Mouse (Mus musculus) stomach, embryonic 14.5 days (tissue): ENCODE measurements at regions not wholly inside any gene's neighbourhood (a gene's known extent, or its start where the extent isn't known, plus 50 kb on each side); places are given as distances from the start of the nearest gene placed in this dataset.

Experiments used
- ATAC-seq: fragments of 200-750 bp; cut with Nextera tagmentation; 2 replicates; pipeline ENCODE4 v1.8.0; 2017; ENCODE audit warnings: low read depth, moderate TSS enrichment; ENCODE audit not compliant: insufficient number of reproducible peaks, insufficient read depth, low FRiP score
- H3K27ac ChIP-seq: fragments of 300-500 bp; sonication (generic); 2 replicates; pipeline ENCODE4 v1.5.1; 2014; ENCODE audit warnings: mild to moderate bottlenecking, low read length, moderate library complexity, mixed read lengths
- H3K27me3 ChIP-seq: fragments of 300-500 bp; sonication (generic); 2 replicates; pipeline ENCODE4 v1.6.1; 2014; ENCODE audit warnings: low read length, control low read depth, mixed read lengths; ENCODE audit not compliant: control insufficient read depth, insufficient read depth
- H3K36me3 ChIP-seq: fragments of 300-500 bp; sonication (generic); 2 replicates; pipeline ENCODE4 v1.6.1; 2014; ENCODE audit warnings: mild to moderate bottlenecking, control low read depth, low read length, moderate library complexity, mixed read lengths; ENCODE audit not compliant: control insufficient read depth, insufficient read depth
- H3K4me1 ChIP-seq: fragments of 300-500 bp; sonication (generic); 2 replicates; pipeline ENCODE4 v1.6.1; 2014; ENCODE audit warnings: low read length, control low read depth, mixed read lengths; ENCODE audit not compliant: control insufficient read depth, insufficient read depth
- H3K4me2 ChIP-seq: fragments of 300-500 bp; sonication (generic); replicated peaks from 2 replicates; pipeline ENCODE4 v1.6.1; 2014; ENCODE audit warnings: low read depth, low read length, control low read depth
- H3K4me3 ChIP-seq: fragments of 300-500 bp; sonication (generic); 2 replicates; pipeline ENCODE4 v1.5.1; 2014; ENCODE audit warnings: low read depth, low read length, control low read depth
- H3K9ac ChIP-seq: fragments of 300-500 bp; sonication (generic); replicated peaks from 2 replicates; pipeline ENCODE4 v1.6.1; 2014; ENCODE audit warnings: low read depth, mild to moderate bottlenecking, control low read depth, low read length, moderate library complexity, mixed read lengths
- H3K9me3 ChIP-seq: fragments of 300-500 bp; sonication (generic); 2 replicates; pipeline ENCODE4 v1.6.1; 2016; ENCODE audit warnings: low read depth, low read length, control low read depth; ENCODE audit not compliant: control insufficient read depth
- WGBS: fragments of 180-500 bp; shearing (Covaris S2); extraction: QIAGEN DNeasy Blood & Tissue Kit; methylation state at CpG from one replicate; pipeline ENCODE4 v1.1.7; 2014; 5-methylcytosine and 5-hydroxymethylcytosine counted together

DNA sequence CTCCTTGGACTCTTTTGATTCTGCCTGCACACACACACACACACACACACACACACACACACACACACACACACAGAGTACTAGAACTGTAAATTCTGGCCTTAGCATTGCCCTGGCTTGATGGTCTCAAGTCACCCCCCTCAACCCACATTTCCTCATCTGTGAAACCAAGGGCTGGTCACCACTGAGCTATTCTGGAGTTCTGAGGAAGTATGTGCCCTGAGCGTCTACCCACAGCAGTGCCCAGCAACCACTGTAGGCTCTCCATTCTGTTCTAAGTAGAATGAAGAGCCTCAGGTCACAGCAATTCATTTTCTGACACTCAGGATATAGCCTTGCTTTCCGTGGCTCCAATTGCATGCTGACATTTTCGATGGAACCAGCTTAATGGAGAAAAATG, 279.4 kb upstream of the Klf4 start:
- Histone ChIP-seq H3K9me3 (no peaks in the 10 kb centered on the region), H3K9ac (no peak overlapping the region), H3K4me3 (no peak overlapping the region), H3K27me3 (no peaks in the 10 kb centered on the region), H3K36me3 (no peaks in the 10 kb centered on the region), H3K27ac (no peak overlapping the region), H3K4me2 (no peak overlapping the region), H3K4me1 (no peaks in the 10 kb centered on the region)
- ATAC-seq = no peak
- 69% methylated on average over 3 of the region's 3 CpGs for WGBS

DNA sequence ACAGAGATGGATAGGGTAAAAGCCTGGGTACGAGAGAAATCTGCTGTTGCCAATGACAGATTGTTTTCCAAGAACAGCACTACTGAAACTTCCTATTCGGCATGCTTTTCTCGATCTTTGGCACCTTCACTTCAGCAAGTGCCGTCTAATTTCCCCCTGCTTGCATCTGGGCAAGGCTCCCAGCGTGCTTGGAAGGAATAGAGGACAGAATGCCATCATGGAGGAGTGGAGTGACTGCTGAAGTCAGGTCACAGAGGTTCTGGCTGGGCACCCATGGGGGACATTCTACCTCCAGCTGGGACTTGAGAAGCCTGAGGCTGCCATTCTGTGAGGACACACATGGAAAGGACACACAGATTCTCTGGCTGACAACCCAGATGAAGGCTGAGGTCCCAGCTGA, 276.2 kb upstream of the Klf4 start:
- no peak overlapping the region for H3K27ac ChIP-seq
- no peak overlapping the region for H3K4me2 ChIP-seq
- no peak for ATAC-seq
- H3K9ac ChIP-seq = no peak overlapping the region
- no peaks in the 10 kb centered on the region for H3K9me3 ChIP-seq
- WGBS = 76% methylated on average over 5 of the region's 5 CpGs
- no peaks in the 10 kb centered on the region for H3K36me3 ChIP-seq
- no peak overlapping the region for H3K4me3 ChIP-seq
- H3K4me1 ChIP-seq = no peaks in the 10 kb centered on the region
- no peaks in the 10 kb centered on the region for H3K27me3 ChIP-seq

DNA sequence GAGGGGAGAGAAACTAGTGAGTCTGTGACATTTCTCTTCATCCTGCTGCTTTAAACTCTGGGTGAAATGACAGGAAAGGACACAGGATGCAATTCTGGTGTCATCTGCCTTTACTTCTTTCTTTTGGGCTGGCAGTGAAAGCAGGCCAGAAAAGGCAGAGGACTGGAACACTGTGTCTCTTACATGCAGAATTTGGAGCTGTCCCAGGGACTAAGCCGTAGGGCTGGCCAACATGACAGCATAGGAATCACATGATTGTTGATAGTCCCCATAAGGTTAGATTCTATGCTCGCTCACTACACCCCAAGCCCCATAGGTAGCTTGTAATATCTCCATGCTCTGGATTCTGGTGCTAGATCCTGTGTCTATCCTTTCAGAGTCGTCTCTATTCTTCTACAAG, 274.5 kb upstream of the Klf4 start:
- ATAC-seq = no peak
- no peak overlapping the region for H3K27ac ChIP-seq
- H3K9me3 ChIP-seq = no peaks in the 10 kb centered on the region
- H3K27me3 ChIP-seq = no peaks in the 10 kb centered on the region
- no peaks in the 10 kb centered on the region for H3K4me1 ChIP-seq
- H3K36me3 ChIP-seq = no peaks in the 10 kb centered on the region
- no peak overlapping the region for H3K4me3 ChIP-seq
- H3K9ac ChIP-seq = no peak overlapping the region
- WGBS = 87% methylated on average over 3 of the region's 3 CpGs
- H3K4me2 ChIP-seq = no peak overlapping the region

DNA sequence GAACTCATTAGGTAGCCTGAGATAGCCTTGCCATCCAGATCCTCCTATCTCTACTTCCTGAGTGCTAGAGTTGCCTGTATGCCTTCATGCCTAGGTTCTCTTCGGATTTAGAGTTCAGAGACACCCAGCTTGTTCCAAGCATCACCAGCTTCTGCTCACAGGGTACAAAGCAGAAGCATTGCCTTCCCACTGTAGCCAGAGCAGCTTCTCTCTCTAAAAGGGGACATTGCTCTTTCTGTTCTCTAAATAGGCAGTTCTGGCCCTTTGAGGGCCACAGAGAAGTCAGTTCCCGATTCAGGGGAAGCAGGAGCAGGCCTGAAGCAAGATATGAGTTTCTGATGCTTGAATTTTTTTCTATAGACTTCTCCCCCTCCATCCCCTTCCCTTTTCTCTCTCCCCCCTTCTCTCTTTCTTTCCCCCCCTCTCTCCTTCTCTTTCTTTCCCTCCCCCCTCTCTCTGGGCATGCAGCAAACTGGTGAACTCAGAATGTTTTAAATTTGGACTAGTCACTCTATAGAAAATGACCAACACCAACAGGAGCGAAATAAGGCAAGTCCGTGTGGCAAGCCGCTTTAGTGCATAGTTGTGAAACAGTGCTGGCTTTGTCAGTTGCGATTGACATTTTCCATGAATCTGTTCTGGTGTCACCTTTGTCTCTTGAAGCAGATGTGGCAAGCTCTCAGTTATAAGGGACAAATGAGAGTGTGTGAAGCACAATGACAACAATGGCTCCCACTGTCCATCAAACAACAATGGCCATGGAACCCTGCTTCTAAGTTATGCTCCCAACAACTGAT, 273.2 kb upstream of the Klf4 start:
- WGBS = 87% methylated on average over 6 of the region's 6 CpGs
- no peaks in the 10 kb centered on the region for H3K4me1 ChIP-seq
- H3K27ac ChIP-seq = no peak overlapping the region
- H3K4me2 ChIP-seq = no peak overlapping the region
- H3K27me3 ChIP-seq = no peaks in the 10 kb centered on the region
- no peaks in the 10 kb centered on the region for H3K9me3 ChIP-seq
- no peak for ATAC-seq
- H3K4me3 ChIP-seq = no peak overlapping the region
- no peak overlapping the region for H3K9ac ChIP-seq
- no peaks in the 10 kb centered on the region for H3K36me3 ChIP-seq

DNA sequence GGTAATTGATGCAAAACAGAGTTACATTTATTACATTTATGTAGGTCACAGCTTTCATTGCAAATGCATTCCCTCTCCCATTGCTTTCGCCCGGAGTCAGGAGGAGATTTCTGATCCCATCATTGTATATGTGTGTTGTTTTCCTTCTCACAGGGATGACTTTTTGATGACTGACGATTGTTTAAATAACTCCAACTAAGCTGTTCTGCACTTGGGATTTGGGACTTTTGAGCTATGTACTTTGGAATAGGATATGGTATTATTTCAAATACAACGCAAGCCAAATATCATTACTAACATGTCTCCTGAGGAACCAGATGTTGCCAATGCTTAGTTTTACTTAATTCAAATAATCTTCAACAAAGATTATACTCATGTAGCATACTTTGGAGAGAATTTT, 269.8 kb upstream of the Klf4 start:
- H3K9ac ChIP-seq = no peak overlapping the region
- WGBS = 73% methylated on average over 4 of the region's 4 CpGs
- no peak overlapping the region for H3K4me2 ChIP-seq
- H3K27ac ChIP-seq = no peak overlapping the region
- no peak overlapping the region for H3K4me3 ChIP-seq
- H3K9me3 ChIP-seq = no peaks in the 10 kb centered on the region
- H3K27me3 ChIP-seq = no peaks in the 10 kb centered on the region
- H3K36me3 ChIP-seq = no peaks in the 10 kb centered on the region
- H3K4me1 ChIP-seq = no peaks in the 10 kb centered on the region
- ATAC-seq = no peak

- H3K27ac ChIP-seq = no peak overlapping the region
- 72% methylated on average over 6 of the region's 6 CpGs for WGBS
- no peaks in the 10 kb centered on the region for H3K9me3 ChIP-seq
- H3K4me1 ChIP-seq = no peaks in the 10 kb centered on the region
- no peak overlapping the region for H3K4me2 ChIP-seq
- H3K9ac ChIP-seq = no peak overlapping the region
- no peak for ATAC-seq
- H3K4me3 ChIP-seq = no peak overlapping the region
- H3K27me3 ChIP-seq = no peaks in the 10 kb centered on the region
- H3K36me3 ChIP-seq = no peaks in the 10 kb centered on the region
Measured at GRCm38 (mm10) chr4:55798099-55798498, 265.8 kb upstream of the Klf4 start.

GRCm38 (mm10) chr4:55781329-55781847, 249.1 kb upstream of the Klf4 start:
- Histone ChIP-seq H3K4me2 (no peak overlapping the region), H3K4me1 (no peaks in the 10 kb centered on the region), H3K36me3 (no peaks in the 10 kb centered on the region), H3K27ac (no peak overlapping the region), H3K9me3 (no peaks in the 10 kb centered on the region), H3K9ac (no peak overlapping the region), H3K4me3 (no peak overlapping the region), H3K27me3 (no peaks in the 10 kb centered on the region)
- ATAC-seq = no peak

DNA sequence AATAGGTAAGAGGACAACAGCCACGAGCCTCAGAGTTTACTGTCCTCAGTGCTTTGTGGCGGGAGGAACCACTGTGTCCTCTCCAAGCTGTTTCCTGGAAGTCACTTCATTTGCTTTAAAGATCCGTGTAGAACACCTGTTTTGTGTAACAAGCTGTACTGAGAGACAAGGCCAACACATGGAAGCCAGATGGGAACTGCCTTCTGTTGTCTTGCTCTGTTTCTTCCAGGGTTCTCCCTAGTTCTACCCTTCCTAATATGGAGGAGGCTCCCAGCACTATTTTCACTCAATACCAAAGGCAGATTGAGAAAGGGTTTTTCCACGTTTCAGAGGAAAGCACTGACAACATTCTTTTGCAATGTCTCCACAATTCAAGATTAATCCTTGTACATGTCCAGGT, 247.3 kb upstream of the Klf4 start:
- H3K27ac ChIP-seq = no peak overlapping the region
- H3K36me3 ChIP-seq = no peaks in the 10 kb centered on the region
- H3K4me2 ChIP-seq = no peak overlapping the region
- H3K27me3 ChIP-seq = no peaks in the 10 kb centered on the region
- 77% methylated on average over 4 of the region's 4 CpGs for WGBS
- no peak overlapping the region for H3K4me3 ChIP-seq
- no peaks in the 10 kb centered on the region for H3K4me1 ChIP-seq
- H3K9me3 ChIP-seq = no peaks in the 10 kb centered on the region
- no peak overlapping the region for H3K9ac ChIP-seq
- ATAC-seq = no peak

DNA sequence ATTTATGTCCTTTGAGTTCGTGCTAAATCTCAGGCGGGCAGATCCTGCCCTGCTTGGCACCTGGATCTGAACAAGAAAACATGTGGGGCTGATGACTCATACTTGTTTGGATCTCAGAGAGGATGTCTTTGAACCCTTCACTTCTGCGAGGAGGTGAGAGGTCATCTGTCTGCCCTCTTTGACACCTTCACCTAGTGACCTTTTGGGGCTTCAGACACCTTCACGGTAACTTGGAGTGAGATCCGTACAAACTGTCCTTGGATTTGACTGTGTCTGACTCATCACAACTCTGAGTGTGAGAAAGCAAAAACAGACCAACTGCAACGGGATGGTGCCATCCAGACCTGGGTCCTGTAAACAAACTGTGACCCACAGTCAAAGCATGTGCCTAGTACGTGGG, 243.6 kb upstream of the Klf4 start:
- Histone ChIP-seq H3K36me3 (no peaks in the 10 kb centered on the region), H3K4me2 (no peak overlapping the region), H3K9me3 (no peaks in the 10 kb centered on the region), H3K27me3 (no peaks in the 10 kb centered on the region), H3K4me3 (no peak overlapping the region), H3K9ac (no peak overlapping the region), H3K4me1 (no peaks in the 10 kb centered on the region), H3K27ac (no peak overlapping the region)
- 44% methylated on average over 7 of the region's 7 CpGs for WGBS
- ATAC-seq = no peak
